11 mouse cellular contexts compared by ENCODE assay signal in the genomic region with DNA sequence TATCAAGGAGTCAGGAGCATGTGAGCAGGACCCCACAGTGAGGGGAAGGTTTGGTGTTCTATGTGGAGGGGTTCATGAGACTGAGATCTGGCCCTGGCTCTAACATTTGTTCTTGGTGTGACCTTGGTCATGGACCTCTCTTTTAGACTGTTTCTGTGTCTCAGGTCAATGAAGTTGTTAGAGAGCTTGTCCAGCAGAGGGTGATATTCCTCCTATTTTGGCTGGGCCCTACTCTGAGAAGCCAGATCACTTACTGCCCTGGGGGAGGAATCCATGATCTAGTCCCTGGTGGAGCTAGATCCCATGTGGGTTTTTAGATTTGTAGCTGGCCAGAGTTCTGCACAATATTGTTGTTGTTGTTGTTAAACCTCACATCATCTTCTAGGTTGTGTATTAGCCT. TPM values are rescaled to one million over a fixed set of nuclear protein-coding genes. Genes with fewer than 3 reads are reported as not detected.
DNase-seq lines count a peak whose midpoint lies in the region; ATAC-seq and TF ChIP-seq lines count a peak whose summit lies in the region.
"Had no signal": no experiment of that assay in that cellular context is flagged by ENCODE, and none has a peak within 500 bp of the region (broad histone marks: within the 10 kb centered on the region; RNA-seq: fewer than 3 reads in every experiment).

No protein-coding gene starts in this region.

- no peak overlapping the region for H3K4me2 ChIP-seq in heart, embryonic 12.5 days
- H3K4me2 ChIP-seq in neural tube, embryonic 15.5 days: no peak overlapping the region
- H3K4me2 ChIP-seq: heart, embryonic 15.5 days had no signal

- H3K9me3 ChIP-seq in heart, embryonic 12.5 days (replicated peaks): no peaks in the 10 kb centered on the region
- H3K9me3 ChIP-seq in neural tube, embryonic 15.5 days (replicated peaks): no peaks in the 10 kb centered on the region
- H3K9me3 ChIP-seq: heart, embryonic 15.5 days; megakaryocyte, embryonic 14.5 days had no signal

- no peak for ATAC-seq in heart, embryonic 12.5 days (ENCODE audit: insufficient number of reproducible peaks, low FRiP score)
- ATAC-seq in CD4-positive, CD25-positive, alpha-beta regulatory T cell, adult 4 months: peak; percentile 69
- no peak for ATAC-seq in neural tube, embryonic 15.5 days (ENCODE audit: low FRiP score)

- no peak overlapping the region for H3K9ac ChIP-seq in heart, embryonic 12.5 days
- H3K9ac ChIP-seq in neural tube, embryonic 15.5 days (replicated peaks): no peak overlapping the region
- H3K9ac ChIP-seq: heart, embryonic 15.5 days had no signal

- peak; percentile 40 for DNase-seq in heart, adult 8-10 months (ENCODE audit: low spot score)
- peak; percentile 3 for DNase-seq in cerebellum, adult 11 months
- peak; percentile 49 for DNase-seq in heart, postnatal 4 days
- peak; percentile 14 for DNase-seq in layer of hippocampus, adult 9-11 months

- no peak overlapping the region for H3K4me3 ChIP-seq in heart, embryonic 12.5 days
- H3K4me3 ChIP-seq in small intestine, adult 2 months (ENCODE audit: low read depth, low read length): no peak overlapping the region
- no peak overlapping the region for H3K4me3 ChIP-seq in neural tube, embryonic 15.5 days (replicated peaks)
- H3K4me3 ChIP-seq: heart, embryonic 15.5 days; megakaryocyte, embryonic 14.5 days had no signal

- no peaks in the 10 kb centered on the region for H3K36me3 ChIP-seq in heart, embryonic 12.5 days
- H3K36me3 ChIP-seq in small intestine, adult 2 months (ENCODE audit: control insufficient read depth, insufficient read depth, low read length): no peaks in the 10 kb centered on the region
- no peaks in the 10 kb centered on the region for H3K36me3 ChIP-seq in neural tube, embryonic 15.5 days
- H3K36me3 ChIP-seq: heart, embryonic 15.5 days had no signal

- H3K27ac ChIP-seq in heart, embryonic 12.5 days (ENCODE audit: poor library complexity, severe bottlenecking): no peak overlapping the region
- H3K27ac ChIP-seq in small intestine, adult 2 months (ENCODE audit: insufficient read depth, low read depth, low read length): no peak overlapping the region
- H3K27ac ChIP-seq in neural tube, embryonic 15.5 days (replicated peaks): no peak overlapping the region
- H3K27ac ChIP-seq: heart, embryonic 15.5 days had no signal

- 0 out of 2 replicates have a peak, but pooled peaks cover 7% of the 10 kb centered on the region for H3K27me3 ChIP-seq in heart, embryonic 12.5 days (replicated peaks)
- H3K27me3 ChIP-seq in small intestine, adult 2 months (ENCODE audit: control insufficient read depth, insufficient read depth, low read length): no peaks in the 10 kb centered on the region
- H3K27me3 ChIP-seq in neural tube, embryonic 15.5 days (replicated peaks): no peaks in the 10 kb centered on the region
- H3K27me3 ChIP-seq: heart, embryonic 15.5 days had no signal

- TF ChIP-seq CTCF in small intestine, adult 2 months (IDR thresholded peaks at IDR 0.05; ENCODE audit: extremely low read depth, insufficient read length, insufficient replicate concordance, low read depth, low read length): peak; percentile 48; the same call in 1 of the 2 replicates

- no peaks in the 10 kb centered on the region for H3K4me1 ChIP-seq in heart, embryonic 12.5 days (replicated peaks)
- peaks cover 11% of the 10 kb centered on the region; the same call in 1 of the 2 replicates for H3K4me1 ChIP-seq in small intestine, adult 2 months (ENCODE audit: control insufficient read depth, insufficient read depth, insufficient read length, low read length)
- H3K4me1 ChIP-seq in neural tube, embryonic 15.5 days: no peaks in the 10 kb centered on the region
- H3K4me1 ChIP-seq: heart, embryonic 15.5 days; megakaryocyte, embryonic 14.5 days had no signal

- no peak for TF ChIP-seq POLR2A in small intestine, adult 2 months (IDR thresholded peaks at IDR 0.05; ENCODE audit: low read depth, low read length)

RNA-seq across cellular contexts. Expression of a gene that starts 23.0 kb away (rescaled TPM):
- total RNA-seq in heart, adult 8-10 months (2022): not detected
- polyA plus RNA-seq in heart, embryonic 12.5 days (2016; fragmentation: Nextera tagmentation; extraction: Ambion mirVana): not detected in 2 replicates
- polyA plus RNA-seq in CD4-positive, CD25-positive, alpha-beta regulatory T cell, adult 4 months (2017; shearing (Covaris generic)): under 1 TPM in 1 of 2 experiments, not detected in 1; 0.67 TPM
- total RNA-seq in heart, postnatal 4 days (2021): not detected
- not detected in 2 replicates for polyA plus RNA-seq in small intestine, adult 2 months (2012; rRNA removed)
- polyA plus RNA-seq in neural tube, embryonic 15.5 days (2015; fragmentation: Nextera tagmentation; extraction: Ambion mirVana): not detected in 2 replicates
- total RNA-seq: adrenal gland, adult 18-20 months had no signal
- polyA plus RNA-seq: heart, embryonic 15.5 days had no signal

RNA-seq across cellular contexts. Expression of a gene that starts 58.8 kb away (rescaled TPM):
- total RNA-seq in heart, adult 8-10 months (2022): not detected
- polyA plus RNA-seq in heart, embryonic 12.5 days (2016; fragmentation: Nextera tagmentation; extraction: Ambion mirVana): 0.09 TPM in 2 replicates
- polyA plus RNA-seq in CD4-positive, CD25-positive, alpha-beta regulatory T cell, adult 4 months (2017; shearing (Covaris generic)): under 1 TPM; 0.18 to 0.38 TPM
- total RNA-seq in heart, postnatal 4 days (2021): under 1 TPM in 1 of 2 experiments, not detected in 1; 0.07 TPM
- 0.04 and 0.25 TPM in 2 replicates for polyA plus RNA-seq in small intestine, adult 2 months (2012; rRNA removed)
- not detected in 2 replicates for polyA plus RNA-seq in neural tube, embryonic 15.5 days (2015; fragmentation: Nextera tagmentation; extraction: Ambion mirVana)
